Mouse (Mus musculus): ENCODE results near the gene Usp35.

DNA sequence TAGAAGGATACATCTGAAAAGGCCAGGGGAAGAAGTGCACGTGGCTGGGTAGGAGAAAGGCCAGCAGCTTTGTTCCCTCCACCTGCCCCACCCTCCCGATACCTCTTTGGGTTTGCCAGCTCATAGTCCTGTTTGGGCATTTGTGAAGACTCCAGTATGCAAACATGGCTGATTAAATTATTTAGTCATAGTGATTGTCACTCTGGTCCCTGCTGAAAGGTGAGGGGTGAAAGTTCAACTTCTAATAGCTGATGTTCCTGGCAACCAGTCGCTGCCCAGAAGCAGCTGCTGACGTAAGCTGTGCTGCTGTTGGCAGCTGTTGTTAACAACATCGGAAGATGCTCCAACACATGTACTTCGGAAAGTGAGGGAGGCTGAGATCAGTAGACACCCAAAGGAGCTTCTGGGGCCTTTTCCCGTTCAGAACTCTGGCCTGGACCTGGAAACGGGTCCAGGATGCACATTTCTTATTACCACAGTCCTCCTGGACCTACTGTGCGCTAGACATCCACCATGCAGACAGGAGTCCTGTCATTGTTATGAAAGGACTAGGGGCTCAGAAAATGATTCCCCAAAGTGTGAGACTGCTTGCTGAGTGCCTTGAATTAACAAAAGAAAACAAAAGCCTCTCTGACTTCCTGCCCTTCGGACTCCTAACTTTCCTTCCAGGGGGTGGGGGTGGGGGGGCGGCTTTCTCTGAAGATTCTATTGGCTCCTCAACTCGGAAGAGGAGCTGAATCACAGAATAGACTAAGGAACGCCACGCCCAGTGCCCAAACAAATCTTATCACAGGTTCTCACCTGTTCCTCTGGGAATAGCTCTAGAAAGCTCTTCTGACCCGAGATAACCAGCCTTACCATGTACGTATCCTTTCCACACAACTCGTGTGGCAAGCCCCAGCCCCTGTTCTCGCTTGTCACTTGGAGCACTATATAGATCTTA, 9.4 kb upstream of the Usp35 start:
- TF ChIP-seq CTCF (IDR thresholded peaks at IDR 0.05 in 2 of 3, conservative IDR thresholded peaks at IDR 0.05 in 1 of 3; ENCODE audit: control insufficient read depth in 1 of 3, insufficient read depth in 1 of 3, low read depth in 2 of 3, low read length in 3 of 3, poor library complexity in 1 of 3, severe bottlenecking in 1 of 3) = no peak
- TF ChIP-seq GATA1 (IDR thresholded peaks at IDR 0.05; ENCODE audit: low read depth, low read length) = peak; percentile 86
- TF ChIP-seq POLR2A (IDR thresholded peaks at IDR 0.05; ENCODE audit: control insufficient read depth in 1 of 2, insufficient read depth in 1 of 2, low read depth in 1 of 2, low read length in 2 of 2, poor library complexity in 1 of 2) = no peak
- TF ChIP-seq MXI1 (IDR thresholded peaks at IDR 0.05; ENCODE audit: low read depth, low read length) = 0 out of 2 replicates have a peak, but pooled peaks have one; percentile 48
- no peak for TF ChIP-seq GABPA (IDR thresholded peaks at IDR 0.05; ENCODE audit: low read depth, low read length)
- no peak for TF ChIP-seq ZNF384 (IDR thresholded peaks at IDR 0.05; ENCODE audit: low read depth, low read length)
- TF ChIP-seq JUND (IDR thresholded peaks at IDR 0.05; ENCODE audit: low read depth, low read length) = no peak
- no peak for TF ChIP-seq HCFC1 (IDR thresholded peaks at IDR 0.05; ENCODE audit: low read depth, low read length)
- TF ChIP-seq RCOR1 (IDR thresholded peaks at IDR 0.05; ENCODE audit: low read depth, low read length) = peak; percentile 94
